Mouse (Mus musculus) ovary, postnatal 36 days (tissue): ENCODE results near the gene Hrc.

ENCODE experiments used
- DNase-seq: peaks from one replicate; pipeline ENCODE4 v3.0.0; 2022; ENCODE audit warnings: low spot score, mixed read lengths

Hrc gene

DNA sequence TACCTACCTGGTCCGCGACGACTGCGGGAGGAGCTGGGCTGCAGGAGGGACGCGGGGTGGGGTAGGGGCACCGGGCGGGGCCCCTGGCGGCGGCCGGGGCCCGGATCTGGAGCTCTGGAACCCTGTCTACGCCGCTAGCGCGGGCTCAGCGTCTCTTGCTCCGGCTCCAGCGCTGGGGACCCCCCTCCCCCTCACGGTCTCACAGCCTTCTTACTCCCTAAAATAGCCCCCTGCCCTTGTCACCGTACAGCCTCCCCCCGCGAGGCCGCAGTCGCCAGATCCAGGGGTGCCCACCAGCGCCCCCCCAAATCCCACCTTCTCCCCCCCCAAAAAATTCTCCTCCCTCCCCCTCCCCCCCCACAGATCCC, 31.5 kb downstream of the Hrc start, which contains the start of gene Ppfia3:
Ppfia3 (minus strand) TSS at position 368 of the 368 bp plus-strand sequence.
- no peak for DNase-seq

- DNase-seq = peak; percentile 98
Measured at GRCm38 (mm10) chr7:45367020-45367880, 32.2 kb downstream of the Hrc start.

GRCm38 (mm10) chr7:45368178-45368577, 33.1 kb downstream of the Hrc start:
- DNase-seq = no peak

- DNase-seq = no peak
Measured at GRCm38 (mm10) chr7:45369022-45369745, 34.1 kb downstream of the Hrc start.

DNA sequence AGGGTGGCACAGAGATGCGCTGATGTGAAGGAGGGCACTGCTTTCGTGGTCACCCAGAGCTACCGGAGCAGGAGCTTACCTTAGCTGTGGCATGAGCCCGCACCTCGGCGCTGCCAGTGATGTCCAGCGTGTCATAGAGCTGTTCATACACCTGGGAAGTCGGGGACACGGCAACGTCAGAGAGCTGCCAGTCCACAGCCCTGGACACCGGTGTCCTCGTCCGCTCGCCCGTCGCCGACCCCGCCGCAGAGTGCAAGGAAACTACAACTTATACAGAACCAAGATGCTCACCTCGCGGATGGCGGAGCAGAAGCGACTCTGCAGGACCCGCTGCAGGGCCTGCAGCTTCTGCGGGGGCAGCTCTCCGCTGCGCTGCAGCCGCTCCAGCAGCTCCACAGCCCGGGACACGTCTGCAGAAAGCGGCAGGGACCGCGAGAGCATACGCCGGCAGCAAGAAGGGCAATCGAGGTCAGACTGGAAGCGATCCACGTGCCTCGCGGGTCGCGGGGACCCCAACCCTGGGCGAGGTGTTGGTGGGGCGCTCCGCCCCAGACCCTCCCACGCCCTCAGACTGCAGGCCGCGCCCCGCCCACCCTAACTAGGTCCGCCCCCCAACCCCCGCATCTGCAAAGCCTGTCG, 34.9 kb downstream of the Hrc start:
- no peak for DNase-seq

DNA sequence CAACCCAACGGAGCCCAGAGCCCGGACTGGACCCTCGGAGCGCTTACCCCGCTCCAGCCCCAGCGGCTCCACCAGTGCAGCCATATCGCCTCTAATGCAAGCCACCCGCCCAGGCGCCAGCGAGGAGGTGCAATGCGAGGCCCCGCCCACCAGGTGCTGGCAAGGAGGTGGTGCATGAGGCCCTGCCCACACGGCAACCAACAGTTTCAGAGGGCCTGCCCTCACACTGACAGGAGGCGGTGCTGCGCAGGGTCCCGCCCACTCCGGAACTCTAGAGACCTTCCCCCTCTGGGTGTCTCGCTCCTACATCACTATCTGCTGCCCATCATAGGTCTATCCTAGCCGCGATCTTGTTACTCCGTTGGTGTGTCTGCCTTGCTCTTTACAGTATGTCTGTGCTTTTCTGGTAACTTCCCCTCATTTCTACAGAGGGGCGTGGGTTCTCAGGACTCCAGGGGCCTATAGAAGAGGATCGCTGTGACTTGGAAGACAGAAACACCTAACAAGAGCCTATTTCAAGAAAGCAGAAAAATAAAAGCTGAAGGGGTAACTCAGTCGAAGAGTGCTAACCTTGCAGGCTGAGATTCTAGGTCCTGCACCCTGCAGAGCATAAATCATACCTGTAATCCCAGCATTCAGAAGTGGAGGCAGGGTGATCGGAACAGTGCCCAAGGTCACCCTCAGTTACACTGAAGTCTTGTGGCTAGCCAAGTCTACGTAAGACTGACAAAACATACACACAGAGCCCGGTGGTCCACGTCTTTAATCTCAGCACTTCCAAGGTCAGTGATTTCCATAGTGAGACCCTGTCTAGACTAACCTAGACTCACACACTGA, 35.6 kb downstream of the Hrc start, which contains the start of gene Lin7b:
Lin7b (minus strand) TSS at position 109 of the 837 bp plus-strand sequence.
- peak; percentile 89 for DNase-seq

DNA sequence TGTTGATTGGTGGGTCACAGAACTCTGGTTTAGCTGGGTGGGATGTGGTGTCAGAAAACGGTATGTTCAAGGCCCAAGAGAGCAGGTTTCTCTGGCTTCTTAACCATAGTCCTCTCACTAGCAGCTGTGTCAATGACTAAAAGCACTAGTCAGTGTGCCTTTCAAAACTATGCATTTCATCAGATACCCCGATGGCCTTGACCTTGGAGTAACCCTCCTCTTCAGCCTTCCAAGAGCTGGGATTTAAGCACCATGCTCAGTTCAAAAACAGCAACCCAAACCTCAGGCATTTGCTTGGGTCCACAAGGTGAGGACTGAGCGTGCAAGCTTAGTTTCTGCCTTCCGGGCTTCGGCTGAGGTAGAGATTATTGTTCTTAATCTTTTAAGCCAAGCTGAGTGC, 37.3 kb downstream of the Hrc start:
- no peak for DNase-seq

- DNase-seq = no peak
Measured at GRCm38 (mm10) chr7:45374620-45375019, 39.5 kb downstream of the Hrc start.

- DNase-seq = no peak
Measured at GRCm38 (mm10) chr7:45376057-45376456, 41.0 kb downstream of the Hrc start.

DNA sequence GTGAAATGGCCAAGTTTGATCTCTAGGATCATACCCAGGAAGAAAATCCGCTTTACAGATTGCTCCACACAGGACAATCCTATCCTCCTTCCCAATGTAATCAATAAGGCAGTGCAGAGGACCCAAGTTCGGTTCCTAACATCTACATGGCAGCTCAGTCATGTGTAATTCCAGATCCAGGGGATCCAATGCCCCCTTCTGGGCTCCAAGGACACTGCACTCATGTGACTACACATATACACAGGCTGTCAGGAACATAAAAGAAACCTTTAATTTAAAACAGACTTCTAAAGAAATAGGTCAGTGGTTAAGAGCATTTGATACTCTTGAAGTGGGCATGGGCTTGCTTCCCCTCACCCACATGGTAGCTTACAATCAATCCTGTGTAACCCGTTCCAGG, 51.0 kb downstream of the Hrc start:
- no peak for DNase-seq
